Mouse (Mus musculus): ENCODE measurements around the gene Ybx2. TPM values are rescaled to one million over a fixed set of nuclear protein-coding genes. Genes with fewer than 3 reads are reported as not detected.

Gene Ybx2
- not detected for total RNA-seq (2023)

GRCm38 (mm10) chr11:69935137-69935879 lies at the start of gene Ybx2:
Gene Ybx2, plus strand, starts transcription at chr11:69935796.

DNA sequence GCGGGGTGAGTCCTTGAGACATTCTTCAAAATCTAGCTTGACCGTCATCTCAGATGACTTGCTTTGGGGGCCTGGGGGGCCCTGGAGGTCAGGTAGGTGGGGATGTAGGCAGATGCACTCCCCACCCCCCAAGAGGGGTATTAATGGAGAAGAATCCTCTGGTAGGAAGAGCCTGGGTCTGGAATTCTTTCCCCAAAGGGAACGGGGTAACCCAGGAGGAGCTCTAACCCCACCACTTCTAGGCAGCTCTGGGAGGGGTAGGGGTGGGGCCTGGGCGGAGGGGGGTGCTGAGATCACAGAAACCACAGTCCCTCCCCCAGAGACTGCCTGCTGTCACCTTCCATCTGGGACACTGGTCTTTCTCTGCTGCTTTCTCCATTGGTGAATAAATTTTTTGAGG lies 40.3 kb upstream of the Ybx2 start, which contains the start of gene Acap1:
Acap1 (minus strand) TSS at position 249 of the 400 bp plus-strand sequence.

GRCm38 (mm10) chr11:69900471-69901405 lies 34.9 kb upstream of the Ybx2 start, which contains the start of the genes 2810408A11Rik and Neurl4:
Gene 2810408A11Rik, minus strand, starts transcription at chr11:69900987.
Gene Neurl4, plus strand, starts transcription at chr11:69901072.

DNA sequence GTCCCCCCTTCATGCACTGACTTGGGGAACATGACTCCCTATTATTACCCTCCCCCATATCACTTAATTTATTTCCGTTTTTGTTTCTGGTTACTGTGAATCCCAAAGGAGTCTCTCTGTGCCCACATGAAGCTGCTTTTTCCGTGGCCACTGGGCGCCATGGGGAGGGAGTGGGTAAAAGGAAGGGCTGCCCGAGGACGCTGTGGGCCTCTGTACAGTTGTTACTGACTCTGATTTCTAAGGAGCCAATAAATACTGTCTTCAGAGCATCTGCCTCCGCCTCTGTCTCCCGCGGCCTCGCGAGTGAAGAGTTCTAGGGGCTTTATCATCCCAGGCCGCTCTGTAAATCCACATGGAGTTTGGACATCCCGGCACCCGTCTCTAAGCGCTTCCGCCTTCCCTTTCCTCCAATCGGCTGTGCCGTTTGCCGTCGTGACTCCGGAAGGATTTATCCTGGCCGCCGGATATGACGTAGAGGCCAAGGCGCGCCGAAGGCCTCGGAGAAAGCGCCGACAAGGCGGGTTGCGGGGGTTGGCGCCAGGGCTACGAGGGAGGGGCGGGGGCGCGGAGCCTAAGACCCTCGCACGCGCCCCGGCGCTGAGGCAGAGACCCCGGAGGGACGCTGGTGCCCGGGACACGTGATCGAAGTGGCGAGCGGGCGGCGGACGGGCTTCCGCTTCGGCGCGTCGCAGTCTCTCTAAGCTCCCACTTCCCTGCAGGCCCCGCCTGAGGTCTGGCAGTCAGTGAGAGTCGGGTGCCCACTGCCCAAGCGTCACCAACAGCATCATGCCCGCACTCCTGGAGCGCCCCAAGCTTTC lies 21.8 kb upstream of the Ybx2 start, which contains the start of gene Gps2:
Gps2 (plus strand) TSS at position 335 of the 818 bp plus-strand sequence.

DNA sequence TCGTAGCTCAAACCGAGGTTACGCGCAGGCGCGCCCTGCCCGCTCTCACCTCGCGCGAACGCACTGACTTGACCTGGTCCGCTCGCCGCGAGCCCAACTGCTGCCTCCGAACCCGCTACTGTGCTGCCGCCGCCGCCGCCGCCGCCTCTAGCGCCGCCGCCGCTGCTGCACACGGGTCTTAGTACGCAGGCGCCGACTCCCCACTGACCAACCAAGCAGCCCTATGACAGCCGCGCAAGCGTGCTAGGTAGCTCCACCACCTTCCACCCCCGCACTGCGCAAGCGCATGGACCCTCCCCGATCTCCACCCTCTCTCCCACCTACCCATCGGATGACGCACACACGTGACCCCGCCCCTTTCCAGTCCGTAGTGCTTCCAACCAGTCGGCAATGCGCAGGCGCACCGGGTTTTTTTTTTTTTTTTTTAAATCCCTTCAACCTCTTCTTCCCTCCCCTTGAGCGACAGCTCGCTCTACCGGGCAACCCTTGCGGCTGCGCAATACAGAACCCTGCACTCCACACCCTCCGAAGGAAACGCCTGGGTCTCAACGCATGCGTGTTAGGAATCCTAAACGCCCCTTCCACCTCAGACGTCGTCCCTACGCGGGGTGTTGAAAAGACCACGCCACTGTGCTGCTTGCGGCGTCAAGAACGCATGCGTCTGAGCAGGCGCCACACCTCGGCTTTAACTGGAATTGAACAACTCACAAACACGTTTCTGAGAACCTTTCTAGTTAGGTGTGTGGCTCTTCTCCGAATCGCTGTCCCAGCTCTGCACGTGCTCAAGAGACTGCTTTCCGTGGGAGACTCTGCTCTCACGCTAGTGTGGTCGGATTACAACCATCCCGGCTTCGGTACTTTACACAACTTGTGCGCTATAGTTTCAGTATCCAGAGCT lies 14.2 kb upstream of the Ybx2 start, which contains the start of gene Eif5a:
Eif5a (minus strand) TSS at position 845 of the 898 bp plus-strand sequence.

DNA sequence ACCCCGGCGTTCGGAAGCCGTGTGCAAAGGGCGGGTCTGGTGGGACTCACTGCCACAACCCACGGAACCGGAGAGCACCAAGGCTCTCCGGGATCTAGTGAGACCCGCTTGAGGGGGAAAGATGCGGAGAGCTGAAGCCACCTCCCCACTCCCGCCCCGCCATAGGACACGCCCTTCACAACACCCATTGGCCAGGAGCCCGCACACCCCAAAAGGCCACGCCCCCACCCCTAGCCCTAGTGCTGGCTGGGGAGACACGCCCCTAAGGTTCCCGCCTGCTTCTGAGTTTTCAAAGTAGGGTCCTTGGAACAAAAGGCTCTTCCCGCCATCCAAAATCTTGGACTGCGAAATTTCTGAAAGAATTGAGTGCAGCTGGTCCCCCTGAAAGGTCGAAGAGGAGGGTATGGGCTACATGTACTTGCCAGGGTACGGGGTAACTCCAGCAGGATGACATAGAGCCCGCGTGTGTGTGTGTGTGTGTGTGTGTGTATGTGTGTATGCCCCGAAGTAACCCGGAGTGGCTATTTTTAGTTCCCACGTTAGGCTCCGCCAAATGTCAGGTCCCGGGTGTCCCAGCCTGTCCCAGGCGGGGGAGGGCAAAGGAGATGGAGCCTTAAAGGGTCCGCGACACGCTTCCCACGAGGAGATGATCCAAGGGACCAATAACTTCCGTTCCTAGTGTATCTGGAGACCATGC lies 12.6 kb downstream of the Ybx2 start, which contains the start of gene Slc2a4:
Slc2a4 (minus strand) TSS at position 123 of the 697 bp plus-strand sequence.

GRCm38 (mm10) chr11:69964650-69965270 lies 29.2 kb downstream of the Ybx2 start, which contains the start of gene Cldn7:
Gene Cldn7, plus strand, starts transcription at chr11:69964779.

DNA sequence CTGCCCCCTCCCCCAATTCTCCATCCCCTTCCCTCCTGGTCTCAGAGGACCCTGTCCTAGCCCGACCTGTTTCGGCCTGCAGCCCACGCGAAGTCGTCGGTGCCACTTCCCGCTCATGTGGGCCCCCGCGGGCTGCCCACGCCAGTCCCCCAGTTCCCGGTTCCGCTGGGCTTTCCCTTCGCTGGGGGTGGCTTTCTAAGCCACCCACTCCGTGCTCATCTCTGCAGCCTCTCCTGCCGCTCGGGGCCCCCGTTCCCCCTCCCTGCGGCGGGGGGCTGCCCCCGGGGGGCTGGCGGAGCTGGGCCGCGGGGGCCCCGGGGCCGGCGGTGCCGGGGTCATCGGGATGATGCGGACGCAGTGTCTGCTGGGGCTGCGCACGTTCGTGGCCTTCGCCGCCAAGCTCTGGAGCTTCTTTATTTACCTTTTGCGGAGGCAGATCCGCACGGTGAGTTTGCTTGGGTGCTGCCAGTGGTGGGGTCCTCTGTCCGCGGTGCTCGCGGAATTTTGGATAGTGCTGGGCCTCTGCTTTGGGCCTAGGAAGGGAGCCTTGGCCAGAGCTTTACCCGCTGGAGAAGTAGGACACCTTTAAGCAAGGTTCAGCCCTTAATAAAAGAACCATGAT lies 45.7 kb downstream of the Ybx2 start, which contains the start of gene Ctdnep1:
Ctdnep1 (plus strand) TSS at position 16 of the 622 bp plus-strand sequence.

GRCm38 (mm10) chr11:69982225-69982624 lies 46.6 kb downstream of the Ybx2 start, which contains the start of gene Elp5:
Gene Elp5, minus strand, starts transcription at chr11:69982517.

Other genes starting within 250 kb of the Ybx2 start
- gene Tnfsf12, start 239.9 kb upstream of the Ybx2 start, total RNA-seq (2023) = not detected
- not detected for gene Tnfsfm13, start 239.7 kb upstream of the Ybx2 start, total RNA-seq (2023)
- 100 to 1,000 TPM; 254 to 255 TPM for gene Polr2a, start 177.2 kb upstream of the Ybx2 start, total RNA-seq (2023)
- not detected for gene Slc35g3, start 173.8 kb upstream of the Ybx2 start, total RNA-seq (2023)
- 10 to 100 TPM; 61.0 to 64.9 TPM for gene Zbtb4, start 169.9 kb upstream of the Ybx2 start, total RNA-seq (2023)
- gene Chrnb1, start 139.9 kb upstream of the Ybx2 start, total RNA-seq (2023) = 10 to 100 TPM; 10.5 to 13.5 TPM
- gene Fgf11, start 133.9 kb upstream of the Ybx2 start, total RNA-seq (2023) = under 1 TPM in 1 of 2 experiments, not detected in 1; 0.44 TPM
- not detected for gene Tmem102, start 130.2 kb upstream of the Ybx2 start, total RNA-seq (2023)
- gene Gm39566, start 120.5 kb upstream of the Ybx2 start, total RNA-seq (2023) = not detected
- gene Spem2, start 117.3 kb upstream of the Ybx2 start, total RNA-seq (2023) = not detected
- not detected for gene Spem1, start 113.6 kb upstream of the Ybx2 start, total RNA-seq (2023)
- under 1 TPM; 0.12 to 0.41 TPM for gene Nlgn2, start 98.0 kb upstream of the Ybx2 start, total RNA-seq (2023)
- gene Tmem256, start 97.3 kb upstream of the Ybx2 start, total RNA-seq (2023) = 10 to 100 TPM; 27.0 to 38.9 TPM
- 10 to 100 TPM; 10.4 to 14.7 TPM for gene Plscr3, start 89.4 kb upstream of the Ybx2 start, total RNA-seq (2023)
- not detected for gene Tnk1, start 77.1 kb upstream of the Ybx2 start, total RNA-seq (2023)
- gene Tmem95, start 57.8 kb upstream of the Ybx2 start, total RNA-seq (2023) = not detected
- gene Kctd11, start 54.4 kb upstream of the Ybx2 start, total RNA-seq (2023) = 1 to 10 TPM; 2.7 to 3.2 TPM
- 100 to 1,000 TPM; 518 to 555 TPM for gene Acap1, start 40.3 kb upstream of the Ybx2 start, total RNA-seq (2023)
- 1 to 10 TPM; 2.5 TPM for gene 2810408A11Rik, start 34.8 kb upstream of the Ybx2 start, total RNA-seq (2023)
- 10 to 100 TPM; 76.0 to 83.3 TPM for gene Neurl4, start 34.7 kb upstream of the Ybx2 start, total RNA-seq (2023)
- gene Gps2, start 21.9 kb upstream of the Ybx2 start, total RNA-seq (2023) = 100 to 1,000 TPM; 148 to 150 TPM
- gene Eif5a, start 13.8 kb upstream of the Ybx2 start, total RNA-seq (2023) = 100 to 1,000 TPM; 355 to 387 TPM
- not detected for gene Slc2a4, start 12.4 kb downstream of the Ybx2 start, total RNA-seq (2023)
- gene Cldn7, start 29.0 kb downstream of the Ybx2 start, total RNA-seq (2023) = not detected
- 100 to 1,000 TPM; 111 to 123 TPM for gene Ctdnep1, start 45.4 kb downstream of the Ybx2 start, total RNA-seq (2023)
- 10 to 100 TPM; 38.4 to 50.9 TPM for gene Elp5, start 46.7 kb downstream of the Ybx2 start, total RNA-seq (2023)
- gene Gabarap, start 55.3 kb downstream of the Ybx2 start, total RNA-seq (2023) = 100 to 1,000 TPM; 291 to 311 TPM
- gene Phf23, start 60.0 kb downstream of the Ybx2 start, total RNA-seq (2023) = 10 to 100 TPM; 59.7 to 74.6 TPM
- 10 to 100 TPM; 47.8 to 61.1 TPM for gene Dvl2, start 64.8 kb downstream of the Ybx2 start, total RNA-seq (2023)
- 10 to 100 TPM; 58.2 to 58.6 TPM for gene Acadvl, start 79.6 kb downstream of the Ybx2 start, total RNA-seq (2023)
- gene Dlg4, start 81.1 kb downstream of the Ybx2 start, total RNA-seq (2023) = 1 to 10 TPM; 1.9 to 4.5 TPM
- not detected for gene Asgr1, start 118.3 kb downstream of the Ybx2 start, total RNA-seq (2023)
- not detected for gene Asgr2, start 156.8 kb downstream of the Ybx2 start, total RNA-seq (2023)
- not detected for gene Mgl2, start 194.5 kb downstream of the Ybx2 start, total RNA-seq (2023)
- not detected for gene Clec10a, start 220.4 kb downstream of the Ybx2 start, total RNA-seq (2023)

All from B cell, adult 67 days (primary cell).